Mouse (Mus musculus): ENCODE data around the gene Pgm2. TPM values are rescaled to one million over a fixed set of nuclear protein-coding genes. Genes with fewer than 3 reads are reported as not detected.

The Pgm2 gene
- polyA plus RNA-seq, 1 experiment from 2014 or later: 27.0 TPM

DNA sequence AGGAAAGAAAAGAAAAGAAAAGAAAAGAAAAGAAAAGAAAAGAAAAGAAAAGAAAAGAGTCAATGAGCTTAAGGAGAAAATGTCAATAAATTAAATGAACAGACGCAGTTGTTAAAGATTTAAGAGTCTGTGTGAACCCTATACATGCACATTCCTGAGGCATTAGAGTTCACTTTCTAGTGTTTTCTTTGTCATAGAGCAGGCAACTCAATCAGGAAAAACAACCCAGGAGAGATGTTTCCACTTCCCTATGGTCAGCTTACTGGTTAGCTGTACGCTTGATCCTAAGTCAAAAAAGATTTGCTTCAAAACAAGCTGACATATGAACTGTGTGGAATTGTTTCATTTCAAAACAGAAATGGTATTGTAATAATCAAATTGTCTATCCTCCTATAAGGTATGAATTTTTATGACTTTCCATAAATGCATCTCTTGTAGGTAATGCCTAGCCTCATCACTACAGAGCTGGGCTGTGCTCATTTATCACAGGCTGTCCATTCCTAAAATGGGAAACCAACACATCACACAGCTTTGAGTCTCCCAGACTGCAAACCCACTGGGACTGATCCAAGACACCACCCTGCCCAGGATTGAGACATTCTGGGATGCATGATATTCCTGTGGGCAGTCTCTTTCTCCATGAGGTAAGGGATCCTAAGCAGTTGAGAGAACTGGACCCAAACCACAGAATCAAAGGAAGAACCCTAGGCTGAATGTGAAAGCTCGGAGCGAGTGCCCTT lies 29.7 kb upstream of the Pgm2 start:
- H3K9ac ChIP-seq (replicated peaks; ENCODE audit: low read depth): no peak overlapping the region
- 57% methylated on average over 4 of the region's 4 CpGs for WGBS
- TF ChIP-seq EP300 (IDR thresholded peaks at IDR 0.05): no peak
- TF ChIP-seq CTCF (IDR thresholded peaks at IDR 0.05): no peak
- H3K36me3 ChIP-seq (ENCODE audit: insufficient read depth, low read length): no peaks in the 10 kb centered on the region
- ATAC-seq (no peak), DNase-seq (ENCODE audit: low spot score) (peak; percentile 42)
- no peaks in the 10 kb centered on the region for H3K4me1 ChIP-seq (ENCODE audit: insufficient read depth, low read depth, low read length)
- H3K27me3 ChIP-seq (replicated peaks; ENCODE audit: insufficient read depth, low read length): no peaks in the 10 kb centered on the region
- H3K9me3 ChIP-seq (ENCODE audit: low read length): no peaks in the 10 kb centered on the region
- H3K4me2 ChIP-seq (replicated peaks; ENCODE audit: low read depth, low read length): no peak overlapping the region
- no peak overlapping the region for H3K27ac ChIP-seq (ENCODE audit: low read length)
- no peak overlapping the region for H3K4me3 ChIP-seq (ENCODE audit: low read depth, low read length)

DNA sequence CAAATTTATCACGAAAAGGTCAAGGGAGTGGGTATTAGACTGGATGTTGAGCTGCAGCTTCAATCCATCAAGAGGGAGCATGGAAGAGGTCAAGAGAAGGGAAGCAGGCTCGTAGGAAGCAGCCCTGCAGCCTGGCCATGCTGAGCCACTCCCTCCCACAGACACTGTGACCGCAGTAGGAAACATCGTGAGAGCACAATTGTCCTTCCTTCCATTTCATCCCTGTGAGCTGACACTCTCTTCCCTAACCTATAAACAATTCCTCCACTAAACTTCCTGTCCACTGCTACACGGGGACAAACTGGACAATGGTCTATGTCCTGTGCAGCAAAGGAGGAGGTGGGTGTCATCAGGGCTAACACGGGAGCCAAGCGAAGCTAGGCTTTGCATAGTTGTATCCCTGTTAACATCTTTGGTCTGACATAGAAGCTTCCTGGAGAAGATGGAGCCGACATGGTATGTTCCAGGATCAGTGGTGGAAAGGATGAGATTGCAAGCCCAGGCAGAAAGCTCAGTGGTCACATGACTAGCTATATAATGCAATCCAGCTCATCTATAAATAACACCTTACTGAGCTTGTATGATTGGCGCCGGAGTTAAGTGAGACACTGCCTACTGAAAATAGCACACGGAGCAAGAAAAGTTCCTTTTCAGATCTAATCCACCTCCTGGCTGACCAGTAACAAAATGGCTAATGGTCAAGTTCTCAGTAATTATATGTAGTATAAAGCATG lies 29.0 kb upstream of the Pgm2 start:
- WGBS: 63% methylated on average over 11 of the region's 11 CpGs
- no peak overlapping the region for H3K9ac ChIP-seq (replicated peaks; ENCODE audit: low read depth)
- no peaks in the 10 kb centered on the region for H3K36me3 ChIP-seq (ENCODE audit: insufficient read depth, low read length)
- TF ChIP-seq CTCF (IDR thresholded peaks at IDR 0.05) (no peak), EP300 (IDR thresholded peaks at IDR 0.05) (peak; percentile 48; the same call in 1 of the 2 replicates)
- no peak overlapping the region for H3K27ac ChIP-seq (ENCODE audit: low read length)
- DNase-seq (ENCODE audit: low spot score): peak; percentile 43
- peak; percentile 88 for ATAC-seq
- no peak overlapping the region for H3K4me3 ChIP-seq (ENCODE audit: low read depth, low read length)
- H3K27me3 ChIP-seq (replicated peaks; ENCODE audit: insufficient read depth, low read length): no peaks in the 10 kb centered on the region
- no peaks in the 10 kb centered on the region for H3K9me3 ChIP-seq (ENCODE audit: low read length)
- H3K4me1 ChIP-seq (ENCODE audit: insufficient read depth, low read depth, low read length): no peaks in the 10 kb centered on the region
- H3K4me2 ChIP-seq (replicated peaks; ENCODE audit: low read depth, low read length): no peak overlapping the region

DNA sequence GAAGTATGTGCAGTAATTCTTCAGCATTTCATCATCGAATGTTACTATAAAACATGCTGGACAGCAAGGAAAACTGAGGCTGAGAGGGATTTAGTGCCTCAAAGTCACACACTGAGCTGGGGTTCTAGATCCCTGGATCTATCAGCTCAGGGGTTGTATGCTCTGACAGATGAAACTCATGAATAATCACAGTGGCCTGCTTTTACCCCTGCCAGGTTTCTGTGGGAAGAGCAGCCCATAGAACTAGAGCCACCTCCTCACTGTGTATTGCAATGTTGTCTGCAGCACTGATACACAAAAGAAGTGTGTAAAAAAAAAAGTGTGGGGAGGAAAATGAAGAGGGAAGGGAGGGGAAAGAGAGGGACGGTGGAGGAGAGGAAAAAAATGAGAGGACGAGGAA lies 28.3 kb upstream of the Pgm2 start:
- Histone ChIP-seq H3K36me3 (ENCODE audit: insufficient read depth, low read length) (no peaks in the 10 kb centered on the region), H3K9me3 (ENCODE audit: low read length) (no peaks in the 10 kb centered on the region), H3K4me3 (ENCODE audit: low read depth, low read length) (no peak overlapping the region), H3K27ac (ENCODE audit: low read length) (no peak overlapping the region), H3K4me1 (ENCODE audit: insufficient read depth, low read depth, low read length) (no peaks in the 10 kb centered on the region), H3K27me3 (replicated peaks; ENCODE audit: insufficient read depth, low read length) (no peaks in the 10 kb centered on the region), H3K9ac (replicated peaks; ENCODE audit: low read depth) (no peak overlapping the region), H3K4me2 (replicated peaks; ENCODE audit: low read depth, low read length) (no peak overlapping the region)
- TF ChIP-seq EP300 (IDR thresholded peaks at IDR 0.05) (no peak), CTCF (IDR thresholded peaks at IDR 0.05) (no peak)
- WGBS: 75% methylated on average over 3 of the region's 3 CpGs
- ATAC-seq: no peak
- DNase-seq (ENCODE audit: low spot score): no peak

DNA sequence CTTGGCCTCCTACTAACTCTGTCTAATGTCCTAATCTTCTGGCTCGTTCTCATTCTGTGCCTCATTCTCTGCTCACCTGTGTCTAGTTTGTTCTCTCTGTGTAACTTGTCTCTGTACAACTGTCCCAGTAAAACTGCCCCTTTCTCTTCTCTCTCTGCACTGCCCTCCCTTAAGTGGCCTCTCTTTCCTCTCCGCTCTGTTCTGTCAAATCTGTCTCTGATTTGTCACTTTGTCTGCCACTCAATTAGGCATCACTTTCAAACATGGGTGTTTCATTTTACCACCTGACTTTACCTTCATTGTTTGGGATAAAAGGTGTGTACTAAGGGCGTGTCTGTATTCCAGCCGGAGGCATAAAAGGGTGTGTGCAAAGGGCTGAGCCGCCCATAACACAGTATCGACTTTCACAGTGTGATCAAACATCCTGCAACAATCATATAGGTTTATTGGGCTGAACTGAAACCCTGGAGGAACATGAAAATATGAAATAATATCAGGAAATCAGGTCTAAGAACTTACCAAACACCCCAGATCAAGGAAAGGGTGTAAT lies 27.2 kb upstream of the Pgm2 start:
- Histone ChIP-seq H3K4me2 (replicated peaks; ENCODE audit: low read depth, low read length) (no peak overlapping the region), H3K27me3 (replicated peaks; ENCODE audit: insufficient read depth, low read length) (no peaks in the 10 kb centered on the region), H3K36me3 (ENCODE audit: insufficient read depth, low read length) (no peaks in the 10 kb centered on the region), H3K4me1 (ENCODE audit: insufficient read depth, low read depth, low read length) (no peaks in the 10 kb centered on the region), H3K4me3 (ENCODE audit: low read depth, low read length) (no peak overlapping the region), H3K27ac (ENCODE audit: low read length) (no peak overlapping the region), H3K9ac (replicated peaks; ENCODE audit: low read depth) (no peak overlapping the region), H3K9me3 (ENCODE audit: low read length) (no peaks in the 10 kb centered on the region)
- DNase-seq (ENCODE audit: low spot score): no peak
- 70% methylated on average over 6 of the region's 6 CpGs for WGBS
- TF ChIP-seq EP300 (IDR thresholded peaks at IDR 0.05) (no peak), CTCF (IDR thresholded peaks at IDR 0.05) (no peak)
- ATAC-seq: no peak

DNA sequence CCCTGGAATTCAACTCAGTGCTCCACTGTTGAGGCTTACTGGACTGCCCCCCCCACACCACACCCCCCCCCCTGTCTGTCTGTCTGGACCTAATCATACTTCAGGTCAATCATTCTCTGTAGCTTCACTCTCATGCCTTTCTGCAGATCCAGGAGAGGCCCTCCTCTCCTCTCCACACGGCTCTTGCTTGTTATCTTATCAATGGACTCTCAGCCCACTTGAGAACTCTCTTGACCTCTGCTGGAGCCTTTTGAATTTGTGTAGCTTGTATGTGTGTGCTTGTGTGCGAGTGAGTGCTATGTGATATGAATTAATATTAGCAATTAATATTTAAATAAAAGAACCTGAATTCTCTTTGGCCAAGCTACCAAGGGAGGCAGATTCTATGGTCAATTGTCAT lies 26.6 kb upstream of the Pgm2 start:
- no peak for ATAC-seq
- Histone ChIP-seq H3K27me3 (replicated peaks; ENCODE audit: insufficient read depth, low read length) (no peaks in the 10 kb centered on the region), H3K9ac (replicated peaks; ENCODE audit: low read depth) (no peak overlapping the region), H3K36me3 (ENCODE audit: insufficient read depth, low read length) (no peaks in the 10 kb centered on the region), H3K4me1 (ENCODE audit: insufficient read depth, low read depth, low read length) (no peaks in the 10 kb centered on the region), H3K4me2 (replicated peaks; ENCODE audit: low read depth, low read length) (no peak overlapping the region), H3K9me3 (ENCODE audit: low read length) (no peaks in the 10 kb centered on the region), H3K27ac (ENCODE audit: low read length) (no peak overlapping the region), H3K4me3 (ENCODE audit: low read depth, low read length) (no peak overlapping the region)
- no peak for TF ChIP-seq CTCF (IDR thresholded peaks at IDR 0.05)
- no peak for TF ChIP-seq EP300 (IDR thresholded peaks at IDR 0.05)
- peak; percentile 26 for DNase-seq (ENCODE audit: low spot score)
- WGBS: 39% methylated on average over 2 of the region's 2 CpGs

DNA sequence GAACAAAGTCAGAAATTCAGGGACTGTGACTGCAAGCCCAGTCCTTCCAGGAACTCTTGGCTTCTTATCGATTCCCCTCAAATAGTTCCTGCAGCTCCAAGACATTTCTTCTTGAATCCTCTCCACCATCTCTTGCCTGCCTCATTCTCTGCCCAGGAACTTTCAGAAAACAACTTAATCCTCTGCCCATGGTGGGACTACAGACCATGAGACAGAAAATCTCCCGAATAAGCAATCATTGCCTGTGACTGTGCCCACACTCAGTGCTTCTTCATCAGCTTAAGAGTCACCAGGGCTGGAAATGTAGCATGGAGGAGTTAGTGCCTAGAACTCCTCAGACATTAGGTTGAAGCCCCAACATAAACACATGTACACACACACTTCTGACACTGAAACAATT lies 25.2 kb upstream of the Pgm2 start:
- TF ChIP-seq EP300 (IDR thresholded peaks at IDR 0.05): no peak
- TF ChIP-seq CTCF (IDR thresholded peaks at IDR 0.05): no peak
- Histone ChIP-seq H3K9ac (replicated peaks; ENCODE audit: low read depth) (no peak overlapping the region), H3K4me3 (ENCODE audit: low read depth, low read length) (no peak overlapping the region), H3K27ac (ENCODE audit: low read length) (no peak overlapping the region), H3K9me3 (ENCODE audit: low read length) (no peaks in the 10 kb centered on the region), H3K36me3 (ENCODE audit: insufficient read depth, low read length) (no peaks in the 10 kb centered on the region), H3K4me2 (replicated peaks; ENCODE audit: low read depth, low read length) (no peak overlapping the region), H3K4me1 (ENCODE audit: insufficient read depth, low read depth, low read length) (no peaks in the 10 kb centered on the region), H3K27me3 (replicated peaks; ENCODE audit: insufficient read depth, low read length) (no peaks in the 10 kb centered on the region)
- no peak for ATAC-seq
- DNase-seq (ENCODE audit: low spot score): no peak
- WGBS: 61% methylated on average over 2 of the region's 2 CpGs
